Mouse (Mus musculus): Measurements from ENCODE around the gene Clic1. TPM values are rescaled to one million over a fixed set of nuclear protein-coding genes. Genes with fewer than 3 reads are reported as not detected.

Clic1 gene
- polyA plus RNA-seq, 1 experiment: 6.0 TPM

DNA sequence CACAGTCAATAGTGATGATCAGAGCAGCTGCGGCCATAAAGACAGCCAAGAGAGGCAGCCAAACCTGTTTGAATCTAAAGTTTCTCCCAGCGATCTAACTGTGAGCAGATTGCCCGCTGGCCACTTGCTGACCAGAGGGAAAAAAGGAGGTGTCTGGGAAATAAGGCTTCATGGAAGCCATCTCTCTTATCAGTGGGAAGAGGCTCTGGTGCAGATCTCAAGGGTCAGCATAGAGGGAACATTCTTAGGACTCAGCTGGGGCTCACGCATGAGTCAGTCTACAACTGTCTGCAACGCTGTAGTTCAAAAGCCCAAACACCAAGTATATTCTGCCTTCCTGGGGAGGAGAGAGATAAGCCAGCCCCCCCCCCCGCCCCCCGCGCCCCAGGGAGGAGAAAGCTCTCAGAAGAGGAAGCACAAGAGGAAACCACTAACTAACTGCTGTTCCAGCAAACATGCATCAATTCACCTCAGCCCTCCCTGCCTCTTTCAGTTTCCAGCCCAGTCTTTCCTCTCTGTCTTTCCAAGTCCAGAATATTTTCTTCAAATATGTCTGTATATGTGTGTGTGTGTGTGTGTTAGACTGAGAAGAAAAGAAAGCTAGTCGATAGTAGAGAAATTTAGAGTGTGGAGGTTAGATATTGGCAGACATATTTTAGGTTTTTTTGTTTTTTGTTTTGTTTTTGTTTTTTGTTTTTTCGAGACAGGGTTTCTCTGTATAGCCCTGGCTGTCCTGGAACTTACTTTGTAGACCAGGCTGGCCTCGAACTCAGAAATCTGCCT lies 1.4 kb upstream of the Clic1 start:
- Histone ChIP-seq H3K36me3 (ENCODE audit: control insufficient read depth) (peaks cover 13% of the 10 kb centered on the region), H3K27me3 (ENCODE audit: control insufficient read depth) (no peaks in the 10 kb centered on the region), H3K4me1 (ENCODE audit: control insufficient read depth) (peaks cover 94% of the 10 kb centered on the region), H3K4me3 (replicated peaks) (peak overlapping the region; percentile 46), H3K9me3 (ENCODE audit: control insufficient read depth, low read length) (no peaks in the 10 kb centered on the region)
- TF ChIP-seq GATA1 (IDR thresholded peaks at IDR 0.05; ENCODE audit: low read length) (no peak), TAL1 (IDR thresholded peaks at IDR 0.05; ENCODE audit: low read length) (no peak)

GRCm38 (mm10) chr17:35048932-35049440 lies 780 bp upstream of the Clic1 start:
- Histone ChIP-seq H3K4me3 (replicated peaks) (no peak overlapping the region), H3K4me1 (ENCODE audit: control insufficient read depth) (peaks cover 90% of the 10 kb centered on the region), H3K36me3 (ENCODE audit: control insufficient read depth) (peaks cover 18% of the 10 kb centered on the region), H3K27me3 (ENCODE audit: control insufficient read depth) (no peaks in the 10 kb centered on the region), H3K9me3 (ENCODE audit: control insufficient read depth, low read length) (no peaks in the 10 kb centered on the region)
- no peak for TF ChIP-seq GATA1 (IDR thresholded peaks at IDR 0.05; ENCODE audit: low read length)
- no peak for TF ChIP-seq TAL1 (IDR thresholded peaks at IDR 0.05; ENCODE audit: low read length)

GRCm38 (mm10) chr17:35050126-35050750 lies 472 bp downstream of the Clic1 start:
- H3K27me3 ChIP-seq (ENCODE audit: control insufficient read depth): no peaks in the 10 kb centered on the region
- no peaks in the 10 kb centered on the region for H3K9me3 ChIP-seq (ENCODE audit: control insufficient read depth, low read length)
- peak overlapping the region; percentile 82 for H3K4me3 ChIP-seq (replicated peaks)
- H3K4me1 ChIP-seq (ENCODE audit: control insufficient read depth): peaks cover 80% of the 10 kb centered on the region
- no peak for TF ChIP-seq TAL1 (IDR thresholded peaks at IDR 0.05; ENCODE audit: low read length)
- peaks cover 28% of the 10 kb centered on the region for H3K36me3 ChIP-seq (ENCODE audit: control insufficient read depth)

DNA sequence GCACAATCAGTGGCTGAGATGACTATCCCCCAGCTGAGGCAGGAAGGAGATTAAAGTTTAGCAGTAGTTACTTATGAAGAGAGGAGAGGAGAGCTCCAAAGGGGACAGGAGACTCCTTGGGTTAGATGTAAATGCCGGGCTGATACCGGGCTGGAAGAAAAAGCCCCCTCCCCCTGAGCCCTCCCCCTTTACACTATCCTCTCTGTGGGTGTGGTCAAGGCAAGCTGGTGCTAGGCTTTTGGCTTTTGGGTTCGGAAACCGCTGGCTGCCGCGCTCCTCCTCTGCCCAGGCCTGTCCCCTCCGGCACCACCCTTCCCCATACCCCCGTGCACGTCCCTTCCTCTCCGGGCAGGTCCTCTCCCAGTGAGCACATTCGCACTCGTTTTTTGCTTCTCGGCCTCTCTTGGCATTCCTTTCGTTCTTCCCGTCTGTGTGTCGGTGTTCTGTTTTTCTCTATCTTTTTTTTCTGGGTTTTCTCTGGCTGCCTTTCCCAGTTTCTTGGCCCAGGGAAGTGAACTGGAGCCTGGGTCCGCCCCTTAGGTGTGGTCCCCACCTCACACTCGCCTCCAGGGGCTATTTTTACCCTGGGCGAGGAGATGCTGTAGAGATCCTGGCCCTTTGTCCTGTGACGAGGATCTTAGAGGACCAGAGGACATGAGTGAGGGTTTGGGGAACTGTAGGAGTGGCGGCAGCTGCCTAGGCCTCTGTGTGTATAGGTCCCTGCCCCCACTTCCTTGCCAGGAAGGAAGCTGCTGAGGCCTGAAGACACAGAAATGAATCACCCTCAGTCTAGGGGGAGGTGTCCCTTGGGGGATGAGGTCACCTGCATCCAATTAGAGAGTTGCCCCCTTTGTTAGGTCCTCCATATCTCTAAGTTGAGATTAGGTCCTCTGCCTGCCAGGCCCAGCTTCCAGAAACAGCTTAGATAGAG lies 1.7 kb downstream of the Clic1 start:
- Histone ChIP-seq H3K36me3 (ENCODE audit: control insufficient read depth) (peaks cover 39% of the 10 kb centered on the region), H3K27me3 (ENCODE audit: control insufficient read depth) (no peaks in the 10 kb centered on the region), H3K4me1 (ENCODE audit: control insufficient read depth) (peaks cover 77% of the 10 kb centered on the region), H3K4me3 (replicated peaks) (peak overlapping the region; percentile 82), H3K9me3 (ENCODE audit: control insufficient read depth, low read length) (no peaks in the 10 kb centered on the region)
- TF ChIP-seq GATA1 (IDR thresholded peaks at IDR 0.05; ENCODE audit: low read length) (no peak), TAL1 (IDR thresholded peaks at IDR 0.05; ENCODE audit: low read length) (no peak)

DNA sequence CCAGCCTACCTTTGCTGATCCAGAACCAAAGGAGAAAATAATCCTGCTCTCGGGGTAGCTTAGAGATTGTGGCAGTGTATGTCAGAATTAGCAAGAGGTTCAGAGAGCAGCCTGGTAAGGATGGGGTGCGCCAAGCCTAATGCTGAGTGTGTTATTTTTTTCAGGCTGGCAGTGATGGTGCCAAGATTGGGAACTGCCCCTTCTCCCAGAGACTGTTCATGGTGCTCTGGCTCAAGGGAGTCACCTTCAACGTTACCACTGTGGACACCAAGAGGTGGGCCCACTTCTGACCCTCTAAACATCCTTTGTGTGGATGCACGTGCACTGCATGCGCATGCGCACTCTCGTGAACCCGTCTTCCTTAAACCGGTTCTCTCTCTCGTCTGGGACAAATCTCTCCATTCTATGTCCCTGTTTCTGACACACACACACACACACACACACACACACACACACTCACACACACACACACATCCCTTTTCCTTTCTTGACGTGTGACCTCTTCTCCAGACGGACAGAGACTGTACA lies 2.6 kb downstream of the Clic1 start:
- H3K9me3 ChIP-seq (ENCODE audit: control insufficient read depth, low read length): no peaks in the 10 kb centered on the region
- H3K4me3 ChIP-seq (replicated peaks): peak overlapping the region; percentile 82
- peaks cover 42% of the 10 kb centered on the region for H3K36me3 ChIP-seq (ENCODE audit: control insufficient read depth)
- TF ChIP-seq GATA1 (IDR thresholded peaks at IDR 0.05; ENCODE audit: low read length) (no peak), TAL1 (IDR thresholded peaks at IDR 0.05; ENCODE audit: low read length) (no peak)
- H3K4me1 ChIP-seq (ENCODE audit: control insufficient read depth): peaks cover 70% of the 10 kb centered on the region
- no peaks in the 10 kb centered on the region for H3K27me3 ChIP-seq (ENCODE audit: control insufficient read depth)

DNA sequence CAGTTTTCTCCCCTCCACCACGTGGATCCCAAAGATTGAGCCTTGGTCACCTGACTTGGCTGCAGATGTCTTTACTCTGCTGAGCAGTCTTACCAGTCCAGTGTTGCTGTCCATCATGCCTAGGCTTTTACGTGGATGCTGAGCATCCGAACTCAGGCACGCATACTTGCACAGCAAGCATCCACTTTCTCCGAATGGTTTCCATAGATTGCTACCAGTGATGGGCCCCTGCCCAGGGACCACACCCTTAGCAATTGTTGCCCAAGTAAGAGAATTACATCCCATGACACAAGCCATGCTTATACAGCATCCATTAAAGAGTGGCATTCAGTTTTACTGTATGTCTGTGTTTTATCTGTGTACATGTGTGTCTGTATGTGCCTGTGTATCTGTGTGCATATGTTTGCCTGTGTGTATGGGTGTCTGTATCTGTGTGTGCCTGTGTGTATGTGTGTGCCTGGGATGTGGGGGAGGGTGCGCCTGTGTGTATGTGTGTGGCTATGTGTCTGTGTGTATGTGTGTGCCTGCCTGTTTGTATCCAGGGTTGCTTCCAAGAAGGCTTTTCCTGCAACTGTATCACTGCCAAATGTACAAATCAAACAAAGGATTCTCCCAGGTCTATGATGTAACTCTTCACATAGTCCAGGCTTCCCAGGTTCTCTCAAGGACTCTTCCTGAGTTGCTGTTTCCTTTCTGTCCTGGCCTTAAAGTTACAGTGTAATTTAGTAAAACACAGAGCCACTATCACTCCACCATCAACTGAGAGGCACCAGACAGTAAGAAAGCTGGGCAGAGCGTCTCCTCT lies 6.1 kb downstream of the Clic1 start:
- no peak for TF ChIP-seq TAL1 (IDR thresholded peaks at IDR 0.05; ENCODE audit: low read length)
- TF ChIP-seq GATA1 (IDR thresholded peaks at IDR 0.05; ENCODE audit: low read length): no peak
- no peak overlapping the region for H3K4me3 ChIP-seq (replicated peaks)
- H3K27me3 ChIP-seq (ENCODE audit: control insufficient read depth): peaks cover 9% of the 10 kb centered on the region
- peaks cover 56% of the 10 kb centered on the region for H3K36me3 ChIP-seq (ENCODE audit: control insufficient read depth)
- H3K4me1 ChIP-seq (ENCODE audit: control insufficient read depth): peaks cover 70% of the 10 kb centered on the region
- no peaks in the 10 kb centered on the region for H3K9me3 ChIP-seq (ENCODE audit: control insufficient read depth, low read length)

- Histone ChIP-seq H3K4me3 (replicated peaks) (no peak overlapping the region), H3K9me3 (ENCODE audit: control insufficient read depth, low read length) (no peaks in the 10 kb centered on the region), H3K4me1 (ENCODE audit: control insufficient read depth) (peaks cover 67% of the 10 kb centered on the region), H3K36me3 (ENCODE audit: control insufficient read depth) (peaks cover 58% of the 10 kb centered on the region), H3K27me3 (ENCODE audit: control insufficient read depth) (peaks cover 13% of the 10 kb centered on the region)
- no peak for TF ChIP-seq TAL1 (IDR thresholded peaks at IDR 0.05; ENCODE audit: low read length)
These were observed 7.3 kb downstream of the Clic1 start for GRCm38 (mm10) chr17:35057090-35057489.

GRCm38 (mm10) chr17:35058316-35058715 lies 8.6 kb downstream of the Clic1 start:
- Histone ChIP-seq H3K9me3 (ENCODE audit: control insufficient read depth, low read length) (no peaks in the 10 kb centered on the region), H3K27me3 (ENCODE audit: control insufficient read depth) (peaks cover 18% of the 10 kb centered on the region), H3K4me3 (replicated peaks) (no peak overlapping the region), H3K36me3 (ENCODE audit: control insufficient read depth) (peaks cover 46% of the 10 kb centered on the region), H3K4me1 (ENCODE audit: control insufficient read depth) (peaks cover 59% of the 10 kb centered on the region)
- TF ChIP-seq GATA1 (IDR thresholded peaks at IDR 0.05; ENCODE audit: low read length): no peak
- TF ChIP-seq TAL1 (IDR thresholded peaks at IDR 0.05; ENCODE audit: low read length): no peak
